Mouse (Mus musculus): ENCODE results near the gene Idh1. TPM values are rescaled to one million over a fixed set of nuclear protein-coding genes. Genes with fewer than 3 reads are reported as not detected.

Idh1 gene
- polyA plus RNA-seq, 1 experiment from 2014 or later = 292 TPM

GRCm38 (mm10) chr1:65187074-65187430 is 752 bp upstream of the Idh1 start:
- peaks cover 3% of the 10 kb centered on the region; the same call in 1 of the 2 replicates for H3K36me3 ChIP-seq (ENCODE audit: insufficient read depth, low read length)
- no peaks in the 10 kb centered on the region for H3K9me3 ChIP-seq (replicated peaks; ENCODE audit: low read length)
- peak overlapping the region; percentile 75 for H3K4me2 ChIP-seq (ENCODE audit: low read length)
- H3K4me3 ChIP-seq (replicated peaks; ENCODE audit: low read depth, low read length) = peak overlapping the region; percentile 92
- 0% methylated on average over 6 of the region's 6 CpGs for WGBS
- no peak for TF ChIP-seq CTCF (IDR thresholded peaks at IDR 0.05; ENCODE audit: low read depth)
- ATAC-seq (replicated peaks; ENCODE audit: low FRiP score, low read depth) = no peak; the same call in 1 of the 2 replicates
- peak overlapping the region; percentile 89 for H3K9ac ChIP-seq (ENCODE audit: low read depth, low read length)
- no peaks in the 10 kb centered on the region for H3K4me1 ChIP-seq (replicated peaks; ENCODE audit: insufficient read depth, low read length)
- no peaks in the 10 kb centered on the region for H3K27me3 ChIP-seq (ENCODE audit: insufficient read depth, low read length)
- H3K27ac ChIP-seq = peak overlapping the region; percentile 83
- peak; percentile 30 for DNase-seq (ENCODE audit: low spot score)

- DNase-seq (ENCODE audit: low spot score) (peak; percentile 34), ATAC-seq (replicated peaks; ENCODE audit: low FRiP score, low read depth) (no peak)
- TF ChIP-seq CTCF (IDR thresholded peaks at IDR 0.05; ENCODE audit: low read depth) = peak; percentile 56
- Histone ChIP-seq H3K27ac (no peak overlapping the region), H3K9me3 (replicated peaks; ENCODE audit: low read length) (no peaks in the 10 kb centered on the region), H3K4me3 (replicated peaks; ENCODE audit: low read depth, low read length) (peak overlapping the region; percentile 92), H3K4me1 (replicated peaks; ENCODE audit: insufficient read depth, low read length) (no peaks in the 10 kb centered on the region), H3K4me2 (ENCODE audit: low read length) (peak overlapping the region; percentile 75), H3K36me3 (ENCODE audit: insufficient read depth, low read length) (no peaks in the 10 kb centered on the region), H3K27me3 (ENCODE audit: insufficient read depth, low read length) (no peaks in the 10 kb centered on the region), H3K9ac (ENCODE audit: low read depth, low read length) (peak overlapping the region; percentile 52)
- 24% methylated on average over 12 of the region's 12 CpGs for WGBS
Observed at GRCm38 (mm10) chr1:65185524-65186205, 635 bp downstream of the Idh1 start.

- no peaks in the 10 kb centered on the region for H3K36me3 ChIP-seq (ENCODE audit: insufficient read depth, low read length)
- H3K4me2 ChIP-seq (ENCODE audit: low read length) = no peak overlapping the region
- H3K27ac ChIP-seq = no peak overlapping the region
- WGBS = 85% methylated on average over 8 of the region's 8 CpGs
- no peaks in the 10 kb centered on the region for H3K9me3 ChIP-seq (replicated peaks; ENCODE audit: low read length)
- DNase-seq (ENCODE audit: low spot score) = no peak
- no peak for ATAC-seq (replicated peaks; ENCODE audit: low FRiP score, low read depth)
- no peak for TF ChIP-seq CTCF (IDR thresholded peaks at IDR 0.05; ENCODE audit: low read depth)
- H3K4me1 ChIP-seq (replicated peaks; ENCODE audit: insufficient read depth, low read length) = no peaks in the 10 kb centered on the region
- no peaks in the 10 kb centered on the region for H3K27me3 ChIP-seq (ENCODE audit: insufficient read depth, low read length)
- no peak overlapping the region for H3K4me3 ChIP-seq (replicated peaks; ENCODE audit: low read depth, low read length)
- H3K9ac ChIP-seq (ENCODE audit: low read depth, low read length) = no peak overlapping the region
Observed at GRCm38 (mm10) chr1:65185011-65185410, 1.3 kb downstream of the Idh1 start.

GRCm38 (mm10) chr1:65183994-65184393 is 2.3 kb downstream of the Idh1 start:
- ATAC-seq (replicated peaks; ENCODE audit: low FRiP score, low read depth) (no peak), DNase-seq (ENCODE audit: low spot score) (no peak)
- WGBS = 81% methylated on average over 2 of the region's 2 CpGs
- H3K27me3 ChIP-seq (ENCODE audit: insufficient read depth, low read length) = no peaks in the 10 kb centered on the region
- no peaks in the 10 kb centered on the region for H3K4me1 ChIP-seq (replicated peaks; ENCODE audit: insufficient read depth, low read length)
- no peaks in the 10 kb centered on the region for H3K36me3 ChIP-seq (ENCODE audit: insufficient read depth, low read length)
- no peaks in the 10 kb centered on the region for H3K9me3 ChIP-seq (replicated peaks; ENCODE audit: low read length)
- no peak overlapping the region for H3K4me3 ChIP-seq (replicated peaks; ENCODE audit: low read depth, low read length)
- TF ChIP-seq CTCF (IDR thresholded peaks at IDR 0.05; ENCODE audit: low read depth) = no peak
- H3K27ac ChIP-seq = no peak overlapping the region
- no peak overlapping the region for H3K4me2 ChIP-seq (ENCODE audit: low read length)
- H3K9ac ChIP-seq (ENCODE audit: low read depth, low read length) = no peak overlapping the region

GRCm38 (mm10) chr1:65181459-65181858 is 4.8 kb downstream of the Idh1 start:
- no peaks in the 10 kb centered on the region for H3K36me3 ChIP-seq (ENCODE audit: insufficient read depth, low read length)
- TF ChIP-seq CTCF (IDR thresholded peaks at IDR 0.05; ENCODE audit: low read depth) = no peak
- H3K27ac ChIP-seq = no peak overlapping the region
- H3K4me1 ChIP-seq (replicated peaks; ENCODE audit: insufficient read depth, low read length) = no peaks in the 10 kb centered on the region
- no peaks in the 10 kb centered on the region for H3K27me3 ChIP-seq (ENCODE audit: insufficient read depth, low read length)
- WGBS = 83% methylated on average over 5 of the region's 5 CpGs
- H3K4me2 ChIP-seq (ENCODE audit: low read length) = no peak overlapping the region
- no peaks in the 10 kb centered on the region for H3K9me3 ChIP-seq (replicated peaks; ENCODE audit: low read length)
- no peak overlapping the region for H3K9ac ChIP-seq (ENCODE audit: low read depth, low read length)
- ATAC-seq (replicated peaks; ENCODE audit: low FRiP score, low read depth) = no peak
- no peak for DNase-seq (ENCODE audit: low spot score)
- H3K4me3 ChIP-seq (replicated peaks; ENCODE audit: low read depth, low read length) = no peak overlapping the region

GRCm38 (mm10) chr1:65179634-65180249 is 6.6 kb downstream of the Idh1 start:
- no peaks in the 10 kb centered on the region for H3K4me1 ChIP-seq (replicated peaks; ENCODE audit: insufficient read depth, low read length)
- TF ChIP-seq CTCF (IDR thresholded peaks at IDR 0.05; ENCODE audit: low read depth) = peak; percentile 88
- DNase-seq (ENCODE audit: low spot score) (peak; percentile 87), ATAC-seq (replicated peaks; ENCODE audit: low FRiP score, low read depth) (no peak)
- peak overlapping the region; percentile 56 for H3K4me3 ChIP-seq (replicated peaks; ENCODE audit: low read depth, low read length)
- no peaks in the 10 kb centered on the region for H3K9me3 ChIP-seq (replicated peaks; ENCODE audit: low read length)
- H3K9ac ChIP-seq (ENCODE audit: low read depth, low read length) = peak overlapping the region; percentile 65; the same call in 1 of the 2 replicates
- no peaks in the 10 kb centered on the region for H3K36me3 ChIP-seq (ENCODE audit: insufficient read depth, low read length)
- H3K27ac ChIP-seq = peak overlapping the region; percentile 91
- H3K27me3 ChIP-seq (ENCODE audit: insufficient read depth, low read length) = no peaks in the 10 kb centered on the region
- WGBS = 3% methylated on average over 11 of the region's 11 CpGs
- H3K4me2 ChIP-seq (ENCODE audit: low read length) = peak overlapping the region; percentile 60

All from kidney, postnatal 0 days (tissue).